Mouse (Mus musculus): ENCODE results near the gene Ddhd1. TPM values are rescaled to one million over a fixed set of nuclear protein-coding genes. Genes with fewer than 3 reads are reported as not detected.

Ddhd1 gene
- total and polyA plus RNA-seq, 3 experiments: 6.5 to 9.7 (median 8.8) TPM

GRCm38 (mm10) chr14:45630544-45630943 lies 27.4 kb downstream of the Ddhd1 start:
- H3K9ac ChIP-seq (ENCODE audit: low read depth, low read length): no peak overlapping the region
- H3K4me3 ChIP-seq: no peak overlapping the region
- intact Hi-C loops (cut with DNase I): no loop called here
- no peaks in the 10 kb centered on the region for H3K79me2 ChIP-seq (replicated peaks; ENCODE audit: control insufficient read depth, insufficient read depth, low read length)
- H3K27me3 ChIP-seq (ENCODE audit: control insufficient read depth, insufficient read depth, low read length): no peaks in the 10 kb centered on the region
- H3K36me3 ChIP-seq (ENCODE audit: control insufficient read depth, insufficient read depth, low read length): peaks cover 4% of the 10 kb centered on the region; the same call in 1 of the 2 replicates
- no peak for TF ChIP-seq CTCF (IDR thresholded peaks at IDR 0.05)
- no peak for TF ChIP-seq POLR2A (IDR thresholded peaks at IDR 0.05; ENCODE audit: insufficient read depth, low read depth, low read length)
- no peak for TF ChIP-seq EP300 (IDR thresholded peaks at IDR 0.05; ENCODE audit: insufficient read depth, low read depth, low read length)
- no peak overlapping the region for H3K27ac ChIP-seq
- whole genome bisulfite sequencing: 64% methylated on average over 5 of the region's 5 CpGs
- H3K4me1 ChIP-seq (ENCODE audit: control insufficient read depth, insufficient read depth, low read length): no peaks in the 10 kb centered on the region
- no peak for DNase-seq

GRCm38 (mm10) chr14:45629938-45630337 lies 28.0 kb downstream of the Ddhd1 start:
- intact Hi-C loops (cut with DNase I): no loop called here
- no peak for DNase-seq
- no peaks in the 10 kb centered on the region for H3K4me1 ChIP-seq (ENCODE audit: control insufficient read depth, insufficient read depth, low read length)
- no peak overlapping the region for H3K27ac ChIP-seq
- no peaks in the 10 kb centered on the region for H3K79me2 ChIP-seq (replicated peaks; ENCODE audit: control insufficient read depth, insufficient read depth, low read length)
- H3K4me3 ChIP-seq: no peak overlapping the region
- TF ChIP-seq CTCF (IDR thresholded peaks at IDR 0.05) (no peak), POLR2A (IDR thresholded peaks at IDR 0.05; ENCODE audit: insufficient read depth, low read depth, low read length) (no peak), EP300 (IDR thresholded peaks at IDR 0.05; ENCODE audit: insufficient read depth, low read depth, low read length) (no peak)
- H3K9ac ChIP-seq (ENCODE audit: low read depth, low read length): no peak overlapping the region
- no peaks in the 10 kb centered on the region for H3K27me3 ChIP-seq (ENCODE audit: control insufficient read depth, insufficient read depth, low read length)
- peaks cover 4% of the 10 kb centered on the region; the same call in 1 of the 2 replicates for H3K36me3 ChIP-seq (ENCODE audit: control insufficient read depth, insufficient read depth, low read length)
- WGBS: 14% methylated on average over 1 of the region's 1 CpGs

GRCm38 (mm10) chr14:45618351-45618750 lies 39.6 kb downstream of the Ddhd1 start:
- TF ChIP-seq EP300 (IDR thresholded peaks at IDR 0.05; ENCODE audit: insufficient read depth, low read depth, low read length) (no peak), CTCF (IDR thresholded peaks at IDR 0.05) (no peak), POLR2A (IDR thresholded peaks at IDR 0.05; ENCODE audit: insufficient read depth, low read depth, low read length) (no peak)
- no peaks in the 10 kb centered on the region; the same call in 1 of the 2 replicates for H3K36me3 ChIP-seq (ENCODE audit: control insufficient read depth, insufficient read depth, low read length)
- no peaks in the 10 kb centered on the region for H3K27me3 ChIP-seq (ENCODE audit: control insufficient read depth, insufficient read depth, low read length)
- H3K4me3 ChIP-seq: no peak overlapping the region
- DNase-seq: no peak
- H3K27ac ChIP-seq: no peak overlapping the region
- H3K9ac ChIP-seq (ENCODE audit: low read depth, low read length): no peak overlapping the region
- intact Hi-C loops (cut with DNase I): no loop called here
- no peaks in the 10 kb centered on the region for H3K79me2 ChIP-seq (replicated peaks; ENCODE audit: control insufficient read depth, insufficient read depth, low read length)
- 68% methylated on average over 6 of the region's 6 CpGs for WGBS
- H3K4me1 ChIP-seq (ENCODE audit: control insufficient read depth, insufficient read depth, low read length): no peaks in the 10 kb centered on the region

- H3K36me3 ChIP-seq (ENCODE audit: control insufficient read depth, insufficient read depth, low read length): no peaks in the 10 kb centered on the region; the same call in 1 of the 2 replicates
- 97% methylated on average over 5 of the region's 5 CpGs for WGBS
Observed at GRCm38 (mm10) chr14:45616526-45616925, 41.4 kb downstream of the Ddhd1 start.

GRCm38 (mm10) chr14:45615776-45616175 lies 42.2 kb downstream of the Ddhd1 start:
- no peak overlapping the region for H3K9ac ChIP-seq (ENCODE audit: low read depth, low read length)
- no peak overlapping the region for H3K4me3 ChIP-seq
- no peak overlapping the region for H3K27ac ChIP-seq
- H3K36me3 ChIP-seq (ENCODE audit: control insufficient read depth, insufficient read depth, low read length): no peaks in the 10 kb centered on the region; the same call in 1 of the 2 replicates
- intact Hi-C loops (cut with DNase I): no loop called here
- no peak for TF ChIP-seq EP300 (IDR thresholded peaks at IDR 0.05; ENCODE audit: insufficient read depth, low read depth, low read length)
- no peak for TF ChIP-seq POLR2A (IDR thresholded peaks at IDR 0.05; ENCODE audit: insufficient read depth, low read depth, low read length)
- 84% methylated on average over 2 of the region's 2 CpGs for WGBS
- no peak for DNase-seq
- no peaks in the 10 kb centered on the region for H3K4me1 ChIP-seq (ENCODE audit: control insufficient read depth, insufficient read depth, low read length)
- H3K27me3 ChIP-seq (ENCODE audit: control insufficient read depth, insufficient read depth, low read length): no peaks in the 10 kb centered on the region
- no peaks in the 10 kb centered on the region for H3K79me2 ChIP-seq (replicated peaks; ENCODE audit: control insufficient read depth, insufficient read depth, low read length)

More at GRCm38 (mm10) chr14:45616526-45616925, 41.4 kb downstream of the Ddhd1 start:
- Histone ChIP-seq H3K4me3 (no peak overlapping the region), H3K27ac (no peak overlapping the region), H3K27me3 (ENCODE audit: control insufficient read depth, insufficient read depth, low read length) (no peaks in the 10 kb centered on the region), H3K79me2 (replicated peaks; ENCODE audit: control insufficient read depth, insufficient read depth, low read length) (no peaks in the 10 kb centered on the region), H3K4me1 (ENCODE audit: control insufficient read depth, insufficient read depth, low read length) (no peaks in the 10 kb centered on the region), H3K9ac (ENCODE audit: low read depth, low read length) (no peak overlapping the region)
- no peak for DNase-seq
- intact Hi-C loops (cut with DNase I): no loop called here
- TF ChIP-seq EP300 (IDR thresholded peaks at IDR 0.05; ENCODE audit: insufficient read depth, low read depth, low read length) (no peak), CTCF (IDR thresholded peaks at IDR 0.05) (no peak), POLR2A (IDR thresholded peaks at IDR 0.05; ENCODE audit: insufficient read depth, low read depth, low read length) (no peak)

GRCm38 (mm10) chr14:45614822-45615221 lies 43.1 kb downstream of the Ddhd1 start:
- H3K27ac ChIP-seq: no peak overlapping the region
- no peak for TF ChIP-seq CTCF (IDR thresholded peaks at IDR 0.05)
- TF ChIP-seq POLR2A (IDR thresholded peaks at IDR 0.05; ENCODE audit: insufficient read depth, low read depth, low read length): no peak
- TF ChIP-seq EP300 (IDR thresholded peaks at IDR 0.05; ENCODE audit: insufficient read depth, low read depth, low read length): no peak
- intact Hi-C loops (cut with DNase I): no loop called here
- H3K4me1 ChIP-seq (ENCODE audit: control insufficient read depth, insufficient read depth, low read length): no peaks in the 10 kb centered on the region
- H3K79me2 ChIP-seq (replicated peaks; ENCODE audit: control insufficient read depth, insufficient read depth, low read length): no peaks in the 10 kb centered on the region
- WGBS: 30% methylated on average over 4 of the region's 4 CpGs
- H3K36me3 ChIP-seq (ENCODE audit: control insufficient read depth, insufficient read depth, low read length): no peaks in the 10 kb centered on the region; the same call in 1 of the 2 replicates
- no peak for DNase-seq
- no peak overlapping the region for H3K9ac ChIP-seq (ENCODE audit: low read depth, low read length)
- H3K27me3 ChIP-seq (ENCODE audit: control insufficient read depth, insufficient read depth, low read length): no peaks in the 10 kb centered on the region
- no peak overlapping the region for H3K4me3 ChIP-seq
